Mouse (Mus musculus): Measurements from ENCODE around the gene Odf3.

Odf3 gene

GRCm38 (mm10) chr7:140844905-140845665 is 2.5 kb upstream of the Odf3 start, which contains the start of gene Scgb1c1:
Gene Scgb1c1 (plus strand): TSS chr7:140845547.
- DNase-seq (ENCODE audit: low spot score): peak; percentile 65

- DNase-seq (ENCODE audit: low spot score): no peak
Observed at GRCm38 (mm10) chr7:140845683-140846082, 1.9 kb upstream of the Odf3 start.

GRCm38 (mm10) chr7:140846676-140847075 is 929 bp upstream of the Odf3 start:
- DNase-seq (ENCODE audit: low spot score): no peak

GRCm38 (mm10) chr7:140848591-140848990 is 986 bp downstream of the Odf3 start:
- no peak for DNase-seq (ENCODE audit: low spot score)

- DNase-seq (ENCODE audit: low spot score): no peak
Observed at GRCm38 (mm10) chr7:140851916-140852315, 4.3 kb downstream of the Odf3 start.

DNA sequence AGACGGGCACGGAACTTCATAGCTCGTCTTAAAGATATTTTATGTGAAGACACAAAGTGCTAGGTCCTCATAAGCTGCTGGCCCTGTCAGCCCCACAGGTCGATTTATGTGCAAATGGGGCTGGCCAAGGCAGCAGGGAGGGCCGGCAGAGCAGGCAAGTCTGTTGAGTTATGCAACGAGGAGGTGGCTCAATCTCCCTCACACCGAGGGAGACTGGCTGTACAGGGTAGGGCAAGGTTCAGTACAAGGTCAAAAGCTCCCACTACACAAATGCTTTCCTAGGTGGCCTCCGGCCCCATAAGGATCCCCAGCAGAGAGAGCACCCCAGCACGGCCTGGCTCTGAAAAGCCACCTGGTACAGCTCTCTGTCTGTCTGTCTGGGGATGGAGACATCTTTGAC is 5.8 kb downstream of the Odf3 start:
- no peak for DNase-seq (ENCODE audit: low spot score)

DNA sequence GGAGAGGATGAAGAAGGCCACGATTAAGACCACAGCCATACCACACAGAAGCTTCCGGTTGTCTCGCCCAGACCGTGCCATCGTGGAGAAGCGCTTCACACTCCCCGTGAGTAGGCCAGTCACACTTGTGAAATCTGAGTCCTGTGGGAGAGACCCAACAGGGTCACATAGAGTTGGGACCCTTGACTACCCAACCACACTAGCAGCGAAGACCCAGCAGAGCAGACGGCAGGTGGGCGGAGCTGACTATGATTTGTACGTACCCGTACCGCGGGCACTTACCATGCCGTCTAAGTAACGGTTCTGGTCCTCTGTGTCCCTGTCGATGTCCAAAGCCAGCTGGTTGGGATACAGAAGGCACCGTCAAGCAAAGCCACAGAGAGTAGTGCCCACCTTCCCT is 6.9 kb downstream of the Odf3 start:
- DNase-seq (ENCODE audit: low spot score): no peak

DNA sequence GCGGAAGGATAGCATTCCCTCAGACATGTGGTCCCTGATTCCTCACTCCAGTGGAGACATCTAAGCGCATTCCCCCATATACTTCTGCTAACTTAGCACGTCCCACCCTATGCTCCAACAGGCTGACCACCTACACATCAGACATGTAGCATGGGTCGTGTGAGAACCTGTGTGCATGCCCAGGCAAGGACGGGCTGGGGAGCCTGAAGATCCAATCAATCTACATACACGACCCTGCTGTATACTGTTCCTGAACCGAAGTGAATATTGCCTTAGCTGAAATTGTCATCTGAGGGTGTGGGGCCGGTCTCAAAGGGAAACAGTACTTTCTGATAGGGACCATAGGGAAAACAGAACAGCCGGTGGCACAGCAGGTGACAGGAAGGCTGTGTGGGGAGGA is 7.6 kb downstream of the Odf3 start:
- no peak for DNase-seq (ENCODE audit: low spot score)

DNA sequence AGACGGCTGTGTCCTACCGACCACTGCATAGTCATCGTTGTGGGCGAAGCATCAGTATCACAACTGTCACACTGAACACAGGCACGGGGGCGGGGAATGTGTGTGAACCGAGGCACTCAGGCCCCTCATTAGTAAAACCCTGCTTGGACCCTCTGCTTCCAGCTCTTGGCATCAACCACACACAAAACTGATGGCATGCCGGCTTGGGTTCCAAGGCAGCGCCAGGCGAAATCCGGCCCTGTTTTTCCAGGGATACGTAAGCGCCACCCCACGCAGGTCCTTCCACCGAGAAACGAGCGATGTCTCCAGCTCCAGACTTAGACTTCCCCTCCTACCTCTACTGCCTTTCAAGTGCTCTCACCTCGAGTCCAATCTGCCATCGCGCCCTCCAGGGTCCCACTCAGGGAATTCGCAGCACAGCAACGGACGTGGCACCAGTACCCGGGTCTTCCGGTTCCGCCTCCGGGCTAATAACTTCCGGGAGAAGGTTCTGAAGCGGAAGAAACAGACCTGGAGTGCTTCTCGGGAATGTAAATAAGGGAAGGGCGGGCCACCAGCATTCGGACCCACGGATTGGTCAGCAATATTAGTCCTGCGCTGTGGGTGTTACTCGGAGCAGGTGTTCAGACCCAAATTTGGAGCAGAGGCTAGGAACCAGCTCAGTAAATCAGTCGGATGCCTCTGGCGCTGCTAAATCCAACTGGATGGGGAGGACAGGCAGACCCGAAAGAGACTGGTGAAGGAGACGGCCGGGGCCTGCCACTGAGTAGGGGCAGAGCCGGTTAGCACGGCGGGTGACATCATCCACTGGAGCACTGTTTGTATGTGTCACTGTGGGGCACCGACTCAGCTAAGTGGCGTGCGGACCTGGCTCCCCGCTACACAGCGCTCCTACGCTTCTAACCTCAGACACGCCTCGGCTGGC is 8.5 kb downstream of the Odf3 start, which contains the start of gene Gm45785:
Gene Gm45785 (minus strand): TSS at position 472 of the 925 bp plus-strand sequence.
- DNase-seq (ENCODE audit: low spot score): peak; percentile 83

- DNase-seq (ENCODE audit: low spot score): peak; percentile 89
Observed at GRCm38 (mm10) chr7:140856785-140857549, 9.4 kb downstream of the Odf3 start, which contains the start of gene Ric8a. Gene Ric8a (plus strand): TSS chr7:140856957.

DNA sequence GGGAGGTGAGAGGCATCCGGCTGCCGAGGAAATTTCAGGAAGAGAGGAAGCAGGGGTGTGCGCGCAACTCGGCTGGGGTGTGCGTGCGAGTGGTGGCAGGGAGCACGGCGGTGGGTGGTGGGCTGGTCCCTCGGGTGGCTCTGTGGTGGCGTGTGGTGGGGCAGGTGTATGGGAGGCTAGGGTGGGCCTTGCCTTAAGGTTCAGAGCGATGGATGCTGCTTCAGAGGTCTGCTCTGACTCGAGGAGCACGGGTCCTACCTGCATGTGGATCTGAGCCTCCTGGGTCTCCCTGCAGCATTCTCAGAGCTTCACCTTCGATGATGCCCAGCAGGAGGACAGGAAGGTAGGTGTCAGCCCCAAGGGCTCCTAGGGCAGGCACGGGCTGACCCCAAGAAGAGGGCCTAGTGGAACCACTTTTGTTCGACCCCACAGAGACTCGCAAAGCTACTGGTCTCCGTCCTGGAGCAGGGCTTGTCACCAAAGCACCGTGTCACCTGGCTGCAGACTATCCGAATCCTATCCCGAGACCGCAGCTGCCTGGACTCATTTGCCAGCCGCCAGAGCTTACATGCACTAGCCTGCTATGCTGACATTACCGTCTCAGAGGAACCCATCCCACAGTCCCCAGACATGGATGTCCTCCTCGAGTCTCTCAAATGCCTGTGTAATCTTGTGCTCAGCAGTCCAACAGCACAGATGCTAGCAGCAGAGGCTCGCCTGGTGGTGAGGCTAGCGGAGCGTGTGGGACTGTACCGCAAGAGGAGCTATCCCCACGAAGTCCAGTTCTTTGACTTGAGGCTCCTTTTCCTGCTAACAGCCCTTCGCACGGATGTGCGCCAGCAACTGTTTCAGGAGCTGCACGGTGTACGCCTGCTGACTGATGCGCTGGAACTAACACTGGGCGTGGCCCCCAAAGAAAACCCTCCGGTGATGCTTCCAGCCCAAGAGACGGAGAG is 10.2 kb downstream of the Odf3 start, which contains the start of gene Bet1l:
Gene Bet1l (minus strand): TSS at position 28 of the 956 bp plus-strand sequence.
- DNase-seq (ENCODE audit: low spot score): no peak

DNA sequence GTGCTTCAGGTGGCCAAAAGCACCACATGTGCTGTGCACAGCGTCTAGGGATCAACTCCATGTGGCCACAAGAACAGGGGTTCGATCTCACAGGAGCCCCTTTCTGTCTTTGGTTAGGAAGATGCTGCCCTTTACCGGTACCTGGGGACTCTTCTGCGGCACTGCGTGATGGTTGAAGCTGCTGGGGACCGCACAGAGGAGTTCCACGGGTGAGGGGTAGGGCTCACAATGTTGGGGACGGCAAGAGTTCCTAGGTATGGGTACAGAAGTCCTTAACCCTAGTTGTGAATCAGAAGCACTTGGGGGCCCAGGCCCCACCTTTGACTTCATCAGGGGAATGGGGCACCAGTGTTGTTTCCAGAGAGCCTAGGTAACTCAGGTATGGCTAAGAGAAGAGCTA is 11.1 kb downstream of the Odf3 start:
- DNase-seq (ENCODE audit: low spot score): no peak

GRCm38 (mm10) chr7:140859997-140860396 is 12.4 kb downstream of the Odf3 start:
- no peak for DNase-seq (ENCODE audit: low spot score)

DNA sequence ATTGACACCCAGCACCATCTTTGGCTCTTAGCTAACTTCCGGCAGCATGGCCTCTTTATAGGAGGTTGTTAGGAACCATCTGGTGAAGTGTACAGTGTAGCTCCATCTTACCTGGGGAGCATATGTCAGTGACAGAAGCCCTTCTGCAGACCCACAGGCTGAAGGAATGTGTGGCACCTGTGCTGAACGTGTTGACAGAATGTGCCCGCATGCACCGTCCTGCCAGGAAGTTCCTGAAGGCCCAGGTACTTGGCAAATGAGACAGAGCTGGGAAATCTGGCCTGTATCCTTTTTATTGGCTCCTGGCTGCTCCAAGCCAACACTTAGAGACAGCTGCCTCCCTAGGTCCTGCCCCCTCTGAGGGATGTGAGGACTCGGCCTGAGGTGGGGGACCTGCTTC is 13.1 kb downstream of the Odf3 start:
- DNase-seq (ENCODE audit: low spot score): no peak

GRCm38 (mm10) chr7:140864761-140865160 is 17.2 kb downstream of the Odf3 start:
- no peak for DNase-seq (ENCODE audit: low spot score)

DNA sequence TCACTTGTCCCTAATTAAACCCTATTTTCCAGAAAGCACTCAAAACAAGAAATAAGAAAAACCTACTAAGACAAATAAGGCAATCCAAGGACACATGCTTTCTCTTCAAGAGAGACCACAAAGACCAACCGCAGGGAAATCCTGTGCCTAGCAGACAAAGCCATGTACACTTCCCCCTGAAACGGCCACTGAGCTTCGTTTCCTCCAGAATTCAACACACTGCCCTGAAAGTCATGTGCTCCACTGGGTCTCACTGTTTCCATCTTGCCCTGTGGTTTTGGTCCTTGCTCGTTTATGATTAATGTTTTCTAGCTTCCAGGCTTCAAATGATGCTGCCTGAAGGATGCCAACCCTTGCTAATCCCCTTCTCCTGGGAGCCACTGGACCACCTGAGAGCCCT is 26.6 kb downstream of the Odf3 start:
- no peak for DNase-seq (ENCODE audit: low spot score)

DNA sequence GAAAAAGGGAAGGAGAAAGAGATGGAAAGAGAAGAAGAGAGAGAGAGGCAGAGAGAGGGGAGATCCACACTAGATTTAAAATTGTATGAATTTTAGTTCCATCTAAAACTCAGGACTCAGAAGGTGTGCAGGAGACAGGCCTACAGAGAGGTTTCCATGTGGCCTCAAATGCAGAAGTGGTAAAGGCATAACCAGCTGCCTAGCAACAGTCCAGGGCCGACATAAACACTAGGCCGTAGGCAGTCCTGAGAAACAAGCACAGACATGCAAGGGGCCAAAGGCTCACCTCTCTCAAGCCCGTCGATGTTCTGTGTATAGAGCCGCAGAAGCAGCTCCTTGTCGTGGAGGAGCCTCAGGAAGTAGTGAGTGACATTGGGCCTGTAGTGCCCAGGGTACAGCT is 29.8 kb downstream of the Odf3 start:
- no peak for DNase-seq (ENCODE audit: low spot score)

DNA sequence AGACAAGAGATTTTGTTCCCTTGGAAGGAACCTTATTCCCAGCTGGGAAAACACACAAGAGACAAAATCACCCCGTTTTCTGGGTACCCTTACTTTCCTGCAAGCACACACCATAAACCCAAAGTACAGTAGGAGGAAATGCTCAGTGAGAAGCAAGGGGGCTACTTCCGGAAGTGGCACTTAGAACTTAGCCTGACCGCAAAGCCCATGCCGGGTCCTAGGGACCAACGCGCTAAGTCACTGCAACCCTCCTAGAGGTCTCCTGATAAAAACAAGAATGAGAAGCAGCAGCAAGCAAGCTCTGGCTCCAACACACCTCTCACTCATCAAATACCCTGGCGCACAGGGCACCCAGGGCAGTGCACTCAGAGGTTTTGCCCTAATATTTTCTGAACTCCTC is 31.8 kb downstream of the Odf3 start:
- DNase-seq (ENCODE audit: low spot score): no peak

DNA sequence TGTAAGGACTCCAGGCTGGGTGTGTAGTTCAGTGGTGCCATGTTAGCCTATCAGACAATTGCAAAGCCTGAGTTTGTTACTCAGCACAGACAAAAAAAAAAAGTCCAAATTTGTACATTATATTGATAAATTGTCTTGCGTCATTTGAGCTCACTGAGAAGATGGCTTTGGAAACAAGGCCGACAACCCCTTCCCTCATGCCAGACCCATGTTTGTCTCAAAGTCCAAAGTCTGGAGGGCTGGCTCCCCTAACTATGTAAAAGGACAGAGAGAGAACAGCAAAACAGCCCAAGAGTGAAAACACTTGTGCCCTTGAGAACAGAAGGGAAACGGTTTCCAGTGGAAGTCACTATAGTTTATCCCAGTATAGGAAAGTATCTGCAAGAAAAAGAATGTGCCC is 32.8 kb downstream of the Odf3 start:
- no peak for DNase-seq (ENCODE audit: low spot score)

- no peak for DNase-seq (ENCODE audit: low spot score)
Observed at GRCm38 (mm10) chr7:140880865-140881515, 33.4 kb downstream of the Odf3 start.
